Mouse (Mus musculus) liver, adult 2 months (tissue): Measurements from ENCODE around the gene Pfkp. TPM values are rescaled to one million over a fixed set of nuclear protein-coding genes. Genes with fewer than 3 reads are reported as not detected.

Experiments used
- DNase-seq: peaks from one replicate; pipeline ENCODE4 v3.0.0-alpha.2; 2011; ENCODE audit warnings: low read depth, low spot score; ENCODE audit errors: extremely low read depth
- H3K27ac ChIP-seq: fragments of 200-500 bp; replicated peaks from 2 replicates; pipeline ENCODE4 v1.5.1; 2012; ENCODE audit warnings: low read depth, mild to moderate bottlenecking, control low read depth, inconsistent platforms, low read length; ENCODE audit not compliant: insufficient read depth
- H3K27me3 ChIP-seq: fragments of 200-500 bp; 2 replicates; pipeline ENCODE4 v1.6.1; 2012; ENCODE audit warnings: mild to moderate bottlenecking, moderate library complexity, low read length, inconsistent platforms; ENCODE audit not compliant: control insufficient read depth, insufficient read depth
- H3K36me3 ChIP-seq: fragments of 200-500 bp; 2 replicates; pipeline ENCODE4 v1.6.1; 2012; ENCODE audit warnings: low read length, inconsistent platforms; ENCODE audit not compliant: control insufficient read depth, insufficient read depth
- H3K4me1 ChIP-seq: fragments of 200-500 bp; 2 replicates; pipeline ENCODE4 v1.6.1; 2011; ENCODE audit warnings: low read length; ENCODE audit not compliant: control insufficient read depth, insufficient read depth
- H3K4me3 ChIP-seq: fragments of 200-500 bp; 2 replicates; pipeline ENCODE4 v1.5.1; 2011; ENCODE audit warnings: low read depth, mild to moderate bottlenecking, control low read depth, low read length, moderate library complexity; ENCODE audit not compliant: insufficient read depth
- H3K79me2 ChIP-seq: fragments of 200-500 bp; 2 replicates; pipeline ENCODE4 v1.6.1; 2012; ENCODE audit warnings: inconsistent platforms, mild to moderate bottlenecking, low read length, moderate library complexity; ENCODE audit not compliant: control insufficient read depth, insufficient read depth
- H3K9ac ChIP-seq: fragments of 200-500 bp; 2 replicates; pipeline ENCODE4 v1.6.1; 2012; ENCODE audit warnings: low read depth, mild to moderate bottlenecking, control low read depth, inconsistent platforms, low read length
- CTCF ChIP-seq: fragments of 200-500 bp; IDR thresholded peaks from 2 replicates; pipeline ENCODE4 v1.5.1; 2011; ENCODE audit warnings: low read depth, low read length, control low read depth
- POLR2A ChIP-seq: fragments of 200-500 bp; IDR thresholded peaks from 2 replicates; pipeline ENCODE4 v1.6.1; 2011; ENCODE audit warnings: low read length, control low read depth; ENCODE audit not compliant: insufficient read depth; ENCODE audit errors: extremely low read depth
- WGBS: fragments of 180-500 bp; shearing (Covaris S2); methylation state at CpG from one replicate; pipeline ENCODE4 v1.1.7; 2018; 5-methylcytosine and 5-hydroxymethylcytosine counted together
- polyA plus RNA-seq: library from polyadenylated mRNA; depleted of rRNA; stranded (reverse); fragments of >200 nt; gene quantifications from 2 replicates; pipeline ENCODE4 v1.2.3, GENCODE M21; 2012
- total RNA-seq: library from RNA; depleted of rRNA; stranded (reverse); fragments of >200 nt; gene quantifications from 2 replicates; pipeline ENCODE4 v1.2.3, GENCODE M21; 2014

The Pfkp gene
- total and polyA plus RNA-seq, 2 experiments, result 1.8 to 2.8 TPM

DNA sequence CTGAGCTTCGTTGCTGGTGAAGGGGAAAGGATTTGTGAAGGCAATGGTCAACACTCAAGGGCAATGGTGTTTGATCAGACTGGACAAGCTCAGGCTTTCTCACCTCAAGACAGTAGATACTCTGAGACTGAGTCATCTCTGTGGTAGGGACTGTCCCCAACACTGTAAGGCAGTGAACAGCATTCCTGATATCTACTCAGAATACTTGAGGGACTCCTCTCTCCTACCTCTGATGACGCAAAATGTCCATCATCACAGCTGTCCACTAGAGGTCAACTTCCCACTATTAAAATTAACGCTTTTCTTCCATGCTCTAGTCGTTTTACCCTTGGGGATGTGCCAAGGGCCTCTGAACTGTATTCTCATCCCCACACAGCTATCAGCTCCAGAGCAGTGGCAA, 53.2 kb downstream of the Pfkp start:
- no peak overlapping the region for H3K27ac ChIP-seq
- no peak overlapping the region for H3K9ac ChIP-seq
- no peaks in the 10 kb centered on the region for H3K36me3 ChIP-seq
- no peak overlapping the region for H3K4me3 ChIP-seq
- H3K79me2 ChIP-seq, result no peaks in the 10 kb centered on the region
- TF ChIP-seq CTCF, result no peak
- TF ChIP-seq POLR2A, result no peak
- no peak for DNase-seq
- no peaks in the 10 kb centered on the region for H3K27me3 ChIP-seq
- H3K4me1 ChIP-seq, result no peaks in the 10 kb centered on the region
- 88% methylated on average over 4 of the region's 4 CpGs for WGBS

DNA sequence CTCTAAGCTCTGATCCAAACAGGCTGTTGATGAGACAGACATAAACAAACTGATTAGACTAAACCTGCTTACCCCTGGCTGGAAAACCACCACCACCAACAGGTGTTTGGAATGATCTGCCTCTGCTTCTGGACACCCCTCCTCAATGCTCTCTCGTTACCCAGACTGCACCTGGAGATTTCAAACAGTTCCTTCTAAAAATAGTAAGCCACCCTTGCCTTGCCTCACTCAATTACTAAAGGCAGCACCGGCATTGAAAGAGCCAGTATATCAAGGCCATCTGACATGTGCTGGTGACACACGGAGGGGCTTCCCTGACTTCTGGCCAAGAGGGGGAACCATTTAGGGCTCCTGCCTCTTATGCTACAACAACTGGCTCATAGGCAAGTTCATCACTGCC, 57.7 kb downstream of the Pfkp start:
- H3K27me3 ChIP-seq, result no peaks in the 10 kb centered on the region
- DNase-seq, result no peak
- H3K4me1 ChIP-seq, result no peaks in the 10 kb centered on the region; the same call in 1 of the 2 replicates
- H3K79me2 ChIP-seq, result no peaks in the 10 kb centered on the region
- TF ChIP-seq CTCF (no peak), POLR2A (no peak)
- WGBS, result 63% methylated on average over 3 of the region's 3 CpGs
- H3K9ac ChIP-seq, result no peak overlapping the region
- H3K36me3 ChIP-seq, result no peaks in the 10 kb centered on the region
- no peak overlapping the region for H3K4me3 ChIP-seq
- H3K27ac ChIP-seq, result no peak overlapping the region

GRCm38 (mm10) chr13:6586009-6586408, 62.6 kb downstream of the Pfkp start:
- 85% methylated on average over 9 of the region's 9 CpGs for WGBS

GRCm38 (mm10) chr13:6583499-6584125, 65.0 kb downstream of the Pfkp start:
- H3K9ac ChIP-seq, result no peak overlapping the region
- H3K27me3 ChIP-seq, result no peaks in the 10 kb centered on the region
- H3K27ac ChIP-seq, result no peak overlapping the region
- WGBS, result 87% methylated on average over 4 of the region's 4 CpGs
- no peaks in the 10 kb centered on the region for H3K79me2 ChIP-seq
- no peak for DNase-seq
- H3K36me3 ChIP-seq, result peaks cover 9% of the 10 kb centered on the region
- TF ChIP-seq CTCF (no peak), POLR2A (no peak)
- no peaks in the 10 kb centered on the region for H3K4me1 ChIP-seq
- H3K4me3 ChIP-seq, result no peak overlapping the region

More at GRCm38 (mm10) chr13:6586009-6586408, 62.6 kb downstream of the Pfkp start:
- no peak for TF ChIP-seq CTCF
- no peak for TF ChIP-seq POLR2A
- Histone ChIP-seq H3K4me1 (no peaks in the 10 kb centered on the region; the same call in 1 of the 2 replicates), H3K27me3 (no peaks in the 10 kb centered on the region), H3K79me2 (no peaks in the 10 kb centered on the region), H3K4me3 (no peak overlapping the region), H3K9ac (no peak overlapping the region), H3K27ac (no peak overlapping the region), H3K36me3 (peaks cover 3% of the 10 kb centered on the region)
- no peak for DNase-seq

GRCm38 (mm10) chr13:6575920-6576509, 72.6 kb downstream of the Pfkp start:
- TF ChIP-seq CTCF, result no peak; the same call in 1 of the 2 replicates
- TF ChIP-seq POLR2A, result no peak
- Histone ChIP-seq H3K27me3 (no peaks in the 10 kb centered on the region), H3K79me2 (no peaks in the 10 kb centered on the region), H3K4me3 (no peak overlapping the region), H3K4me1 (no peaks in the 10 kb centered on the region), H3K36me3 (peaks cover 30% of the 10 kb centered on the region), H3K9ac (no peak overlapping the region), H3K27ac (no peak overlapping the region)
- 97% methylated on average over 6 of the region's 6 CpGs for WGBS
- peak; percentile 3 for DNase-seq

GRCm38 (mm10) chr13:6565571-6565970, 83.0 kb downstream of the Pfkp start:
- no peak overlapping the region for H3K27ac ChIP-seq
- 87% methylated on average over 5 of the region's 5 CpGs for WGBS
- no peak for DNase-seq
- H3K36me3 ChIP-seq, result peaks cover 38% of the 10 kb centered on the region
- no peaks in the 10 kb centered on the region for H3K27me3 ChIP-seq
- no peaks in the 10 kb centered on the region for H3K4me1 ChIP-seq
- TF ChIP-seq CTCF (no peak), POLR2A (no peak)
- no peak overlapping the region for H3K9ac ChIP-seq
- no peaks in the 10 kb centered on the region for H3K79me2 ChIP-seq
- H3K4me3 ChIP-seq, result no peak overlapping the region
